Mouse (Mus musculus): Measurements from ENCODE around the gene Tas1r2. TPM values are rescaled to one million over a fixed set of nuclear protein-coding genes. Genes with fewer than 3 reads are reported as not detected.

Tas1r2 gene
- polyA plus RNA-seq (2015; fragmentation: Illumina TruSeq; extraction: RNeasy Lipid Tissue Mini Kit (QIAGEN cat#74804); ENCODE audit: low read depth, low replicate concordance): not detected

DNA sequence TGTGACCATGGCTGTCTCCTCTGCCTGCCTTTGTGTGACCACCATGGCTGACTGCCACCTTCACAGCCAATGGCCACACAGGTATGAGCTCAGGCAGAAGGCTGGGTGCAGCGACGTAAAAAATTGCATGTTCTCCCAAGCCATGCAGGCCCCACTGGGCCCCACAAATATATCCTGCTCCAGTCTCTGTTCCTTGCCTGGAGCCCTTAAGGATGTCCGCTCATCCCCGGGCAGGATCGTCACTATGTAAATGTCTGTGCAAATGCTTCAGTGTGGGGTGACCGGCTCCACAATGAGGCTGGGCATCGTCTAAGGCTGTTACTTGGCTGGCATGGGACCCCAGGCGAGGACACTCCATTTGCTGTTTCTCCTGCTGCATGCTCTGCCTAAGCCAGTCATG lies at the start of gene Tas1r2:
TSS of gene Tas1r2 (plus strand) at position 301 of the 400 bp plus-strand sequence.

DNA sequence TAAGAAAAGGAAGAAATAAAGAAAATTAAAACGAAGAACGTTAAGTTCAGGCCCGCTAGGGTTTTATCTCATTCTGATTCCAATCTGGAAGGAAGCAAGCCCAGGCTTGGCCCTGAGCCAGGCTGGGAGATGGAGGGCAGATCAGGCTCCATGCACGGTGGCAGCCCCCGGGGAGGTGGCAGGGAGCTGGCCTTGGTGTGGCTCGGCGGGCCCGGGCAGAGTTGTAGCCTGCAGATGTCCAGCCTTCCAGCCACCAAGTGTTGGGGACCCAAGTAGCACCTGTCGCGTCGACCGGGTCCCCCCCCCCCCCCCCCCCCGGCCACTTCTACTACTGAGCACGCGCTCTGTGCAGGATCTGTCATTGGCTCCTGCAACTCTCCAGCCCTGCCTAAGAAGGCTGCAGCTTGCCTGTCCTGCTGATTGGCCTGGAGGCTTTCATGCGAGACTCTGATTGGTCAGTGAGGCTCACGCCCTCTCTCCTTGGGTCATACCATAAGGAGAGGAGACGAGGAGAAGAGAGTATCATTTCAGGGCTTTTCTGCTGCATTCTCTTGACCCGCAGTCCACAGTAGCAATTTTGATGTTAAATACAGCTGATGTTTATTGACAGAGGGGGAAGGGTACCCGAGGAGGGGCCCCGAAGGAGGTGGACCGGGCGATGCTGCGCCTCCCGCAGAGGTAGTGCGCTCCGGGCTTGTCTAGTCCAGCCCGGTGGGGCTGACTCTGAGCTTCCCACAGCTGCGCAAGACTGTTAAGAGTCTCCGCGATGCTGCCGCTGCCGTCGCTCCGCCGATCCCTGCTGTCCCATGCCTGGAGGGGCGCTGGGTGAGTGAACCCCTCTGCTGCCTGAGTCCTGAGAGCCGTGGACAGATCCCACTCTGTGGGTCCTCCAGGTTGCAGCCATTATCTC lies 30.7 kb upstream of the Tas1r2 start, which contains the start of gene Aldh4a1:
TSS of gene Aldh4a1 (plus strand) at position 494 of the 910 bp plus-strand sequence.

Other genes starting within 250 kb of the Tas1r2 start
- gene Iffo2, start 123.0 kb upstream of the Tas1r2 start, polyA plus RNA-seq (2015; fragmentation: Illumina TruSeq; extraction: RNeasy Lipid Tissue Mini Kit (QIAGEN cat#74804); ENCODE audit: low read depth, low replicate concordance): 9.2 TPM
- not detected for gene Gm21969, start 50.4 kb upstream of the Tas1r2 start, polyA plus RNA-seq (2015; fragmentation: Illumina TruSeq; extraction: RNeasy Lipid Tissue Mini Kit (QIAGEN cat#74804); ENCODE audit: low read depth, low replicate concordance)
- 16.8 TPM for gene Aldh4a1, start 30.7 kb upstream of the Tas1r2 start, polyA plus RNA-seq (2015; fragmentation: Illumina TruSeq; extraction: RNeasy Lipid Tissue Mini Kit (QIAGEN cat#74804); ENCODE audit: low read depth, low replicate concordance)
- gene Pax7, start 180.0 kb downstream of the Tas1r2 start, polyA plus RNA-seq (2015; fragmentation: Illumina TruSeq; extraction: RNeasy Lipid Tissue Mini Kit (QIAGEN cat#74804); ENCODE audit: low read depth, low replicate concordance): 0.92 TPM

Measured in brain, adult 10 weeks (tissue).